ENCODE assay signal across 7 mouse cellular contexts in the genomic region with DNA sequence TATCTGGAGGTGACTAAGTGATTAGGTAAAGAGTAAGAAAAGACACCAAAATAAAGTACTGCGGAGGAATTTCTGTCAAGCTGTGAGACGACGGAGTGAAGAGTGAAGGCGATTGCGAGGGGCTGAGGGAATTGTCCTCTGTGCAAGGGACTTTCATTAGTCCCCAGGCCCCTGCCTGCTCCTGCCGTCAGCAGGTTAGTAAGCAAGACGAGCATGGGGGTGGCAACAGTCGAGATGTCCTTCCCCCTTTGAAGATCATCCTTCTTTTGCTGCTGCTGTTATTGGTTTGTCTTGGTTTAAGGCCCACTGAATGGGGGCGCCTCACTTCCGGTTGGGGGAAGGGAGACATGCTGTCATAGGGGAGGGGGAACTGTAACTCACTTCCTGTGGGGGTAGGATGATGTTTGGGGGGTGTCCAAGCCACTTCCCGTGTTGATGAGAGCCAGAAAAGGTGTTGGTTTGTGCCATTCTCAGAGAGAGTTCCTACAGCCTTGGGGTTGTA. TPM values are rescaled to one million over a fixed set of nuclear protein-coding genes. Genes with fewer than 3 reads are reported as not detected.
DNase-seq lines count a peak whose midpoint lies in the region; ATAC-seq lines count a peak whose summit lies in the region.

No protein-coding gene starts in this region.

- no peaks in the 10 kb centered on the region for H3K27me3 ChIP-seq in limb, embryonic 11.5 days (ENCODE audit: control insufficient read depth, insufficient read depth, low read length)
- H3K27me3 ChIP-seq in midbrain, embryonic 13.5 days = no peaks in the 10 kb centered on the region

- peak overlapping the region; percentile 48; the same call in 1 of the 2 replicates for H3K27ac ChIP-seq in limb, embryonic 11.5 days (replicated peaks; ENCODE audit: low read depth, low read length)
- peak overlapping the region; percentile 93 for H3K27ac ChIP-seq in midbrain, embryonic 13.5 days

- peak overlapping the region; percentile 60 for H3K4me2 ChIP-seq in limb, embryonic 11.5 days (ENCODE audit: low read depth, severe bottlenecking)
- peak overlapping the region; percentile 82 for H3K4me2 ChIP-seq in midbrain, embryonic 13.5 days (replicated peaks)

- no peaks in the 10 kb centered on the region for H3K4me1 ChIP-seq in limb, embryonic 11.5 days (ENCODE audit: control insufficient read depth, insufficient read depth, low read length)
- H3K4me1 ChIP-seq in midbrain, embryonic 13.5 days (replicated peaks) = peaks cover 50% of the 10 kb centered on the region

- peak; percentile 36; the same call in 1 of the 2 replicates for ATAC-seq in limb, embryonic 11.5 days (ENCODE audit: insufficient number of reproducible peaks, low FRiP score, low TSS enrichment, low read depth)
- ATAC-seq in midbrain, embryonic 13.5 days = peak; percentile 53

- 0% methylated on average over 10 of the region's 11 CpGs for WGBS in limb, embryonic 11.5 days
- 0% methylated on average over 11 of the region's 11 CpGs for WGBS in midbrain, embryonic 13.5 days

- H3K9me3 ChIP-seq in limb, embryonic 11.5 days (ENCODE audit: control insufficient read depth, low read length) = no peaks in the 10 kb centered on the region
- H3K9me3 ChIP-seq in midbrain, embryonic 13.5 days = no peaks in the 10 kb centered on the region

- intact Hi-C loops in gastrocnemius, postnatal 36 days (cut with DNase I) = loop anchor here (5.0 to 10.0 kb wide), 3 partner anchors 44 to 204 kb away; no protein-coding TSS in a partner anchor

- peak; percentile 83 for DNase-seq in adrenal gland, adult 2 months
- DNase-seq in embryo, embryonic 11.5 days (ENCODE audit: low read depth, low spot score) = peak; percentile 60
- peak; percentile 52 to 60 for DNase-seq in gastrocnemius, postnatal 36 days
- DNase-seq in kidney, adult 18-20 months = peak; percentile 70
- DNase-seq in limb, embryonic 11.5 days (ENCODE audit: low spot score) = peak; percentile 82
- peak; percentile 62 to 82 for DNase-seq in spleen, postnatal 10 days (ENCODE audit: low spot score in 2 of 2)

- H3K9ac ChIP-seq in limb, embryonic 11.5 days (ENCODE audit: low read length) = peak overlapping the region; percentile 68
- H3K9ac ChIP-seq in midbrain, embryonic 13.5 days (replicated peaks) = peak overlapping the region; percentile 74

- peak overlapping the region; percentile 57 for H3K4me3 ChIP-seq in limb, embryonic 11.5 days (ENCODE audit: low read depth, low read length)
- H3K4me3 ChIP-seq in midbrain, embryonic 13.5 days (replicated peaks) = peak overlapping the region; percentile 75

- H3K36me3 ChIP-seq in limb, embryonic 11.5 days (ENCODE audit: control insufficient read depth, insufficient read depth, low read length) = no peaks in the 10 kb centered on the region
- no peaks in the 10 kb centered on the region for H3K36me3 ChIP-seq in midbrain, embryonic 13.5 days

RNA-seq across cellular contexts. Expression of a gene that starts 0.4 kb away (rescaled TPM):
- total RNA-seq in adrenal gland, adult 2 months (2021) = 10 to 100 TPM; 39.3 to 40.9 TPM
- polyA plus RNA-seq in adrenal gland, adult 2 months (2012; rRNA removed) = 19.1 and 23.9 TPM in 2 replicates
- total RNA-seq in gastrocnemius, postnatal 36 days (2021) = 10 to 100 TPM; 11.8 to 13.1 TPM
- 64.0 and 69.8 TPM in 2 replicates for polyA plus RNA-seq in limb, embryonic 11.5 days (2014; fragmentation: Nextera tagmentation; extraction: Ambion mirVana)
- polyA plus RNA-seq in midbrain, embryonic 13.5 days (2015; fragmentation: Nextera tagmentation; extraction: Ambion mirVana) = 88.1 and 92.2 TPM in 2 replicates

RNA-seq across cellular contexts. Expression of a gene that starts 0.9 kb away (rescaled TPM):
- total RNA-seq in adrenal gland, adult 2 months (2021) = 10 to 100 TPM; 38.9 to 46.4 TPM
- 9.2 and 10.7 TPM in 2 replicates for polyA plus RNA-seq in adrenal gland, adult 2 months (2012; rRNA removed)
- 10 to 100 TPM; 10.3 to 12.5 TPM for total RNA-seq in gastrocnemius, postnatal 36 days (2021)
- 7.5 and 7.7 TPM in 2 replicates for polyA plus RNA-seq in limb, embryonic 11.5 days (2014; fragmentation: Nextera tagmentation; extraction: Ambion mirVana)
- polyA plus RNA-seq in midbrain, embryonic 13.5 days (2015; fragmentation: Nextera tagmentation; extraction: Ambion mirVana) = 2.5 and 3.4 TPM in 2 replicates

Comparison
In these comparisons a context has a peak if more than half of its experiments do, and no peak if none do; other contexts are left out.
1. Peak in every context shown above with its lines: DNase-seq, ATAC-seq, H3K4me3 ChIP-seq and H3K27ac ChIP-seq.